Comparison of ENCODE assay signal across 22 mouse cellular contexts in genomic region chr7:65389539-65389938, GRCm38 (mm10).
"Had no signal": no experiment of that assay in that cellular context is flagged by ENCODE, and none has a peak within 500 bp of the region (broad histone marks: within the 10 kb centered on the region; RNA-seq: fewer than 3 reads in every experiment).

No protein-coding gene starts in this region.

- H3K4me3 ChIP-seq: gastrocnemius, adult 2 months; heart, embryonic 12.5 days; hindbrain, embryonic 10.5 days; hindbrain, embryonic 12.5 days; intestine, embryonic 15.5 days; limb, embryonic 13.5 days; limb, embryonic 15.5 days; liver, embryonic 12.5 days had no signal

- H3K27me3 ChIP-seq: heart, embryonic 12.5 days; hindbrain, embryonic 12.5 days; intestine, embryonic 15.5 days; limb, embryonic 13.5 days; limb, embryonic 15.5 days had no signal

- DNase-seq: gastrocnemius, adult 2 months; gastrocnemius, postnatal 10 days; gastrocnemius, postnatal 25 days; heart, postnatal 10 days; heart, postnatal 4 days; kidney, adult 18-20 months; kidney, adult 8-10 months; kidney, postnatal 10 days; kidney, postnatal 36 days; layer of hippocampus, adult 9-11 months; layer of hippocampus, postnatal 36 days; left cerebral cortex, postnatal 4 days; lung, adult 18-20 months had no signal

- H3K27ac ChIP-seq: gastrocnemius, adult 2 months; hindbrain, embryonic 10.5 days; hindbrain, embryonic 12.5 days; hindbrain, embryonic 14.5 days; intestine, embryonic 15.5 days; limb, embryonic 13.5 days; limb, embryonic 15.5 days; liver, embryonic 12.5 days; liver, embryonic 14.5 days had no signal
